Mouse (Mus musculus): ENCODE data around the gene Nek6. TPM values are rescaled to one million over a fixed set of nuclear protein-coding genes. Genes with fewer than 3 reads are reported as not detected.
A peak's percentile ranks its signal among the peaks of the same experiment; 100 is the strongest.

Gene Nek6
- polyA plus RNA-seq, 1 experiment from 2014 or later: 75.9 TPM

- no peak overlapping the region for H3K4me2 ChIP-seq (replicated peaks; ENCODE audit: low read depth, low read length)
- no peaks in the 10 kb centered on the region for H3K27me3 ChIP-seq (ENCODE audit: control insufficient read depth, insufficient read depth, low read length)
- no peak overlapping the region for H3K27ac ChIP-seq (ENCODE audit: low read depth, low read length)
- peaks cover 30% of the 10 kb centered on the region; the same call in 1 of the 2 replicates for H3K36me3 ChIP-seq (ENCODE audit: control insufficient read depth, insufficient read depth, low read length)
- no peak for ATAC-seq (ENCODE audit: low FRiP score, low TSS enrichment)
- H3K9ac ChIP-seq (ENCODE audit: low read depth, low read length): no peak overlapping the region
- WGBS: 91% methylated on average over 2 of the region's 2 CpGs
- H3K4me1 ChIP-seq (ENCODE audit: control insufficient read depth, insufficient read depth, low read length): no peaks in the 10 kb centered on the region
- H3K4me3 ChIP-seq (ENCODE audit: low read length): no peak overlapping the region
- H3K9me3 ChIP-seq (ENCODE audit: control insufficient read depth, low read length): no peaks in the 10 kb centered on the region
Observed at GRCm38 (mm10) chr2:38574697-38575096, 63.3 kb downstream of the Nek6 start.

- Histone ChIP-seq H3K4me2 (replicated peaks; ENCODE audit: low read depth, low read length) (no peak overlapping the region), H3K4me1 (ENCODE audit: control insufficient read depth, insufficient read depth, low read length) (no peaks in the 10 kb centered on the region), H3K4me3 (ENCODE audit: low read length) (no peak overlapping the region), H3K9ac (ENCODE audit: low read depth, low read length) (no peak overlapping the region), H3K9me3 (ENCODE audit: control insufficient read depth, low read length) (no peaks in the 10 kb centered on the region), H3K27ac (ENCODE audit: low read depth, low read length) (no peak overlapping the region), H3K36me3 (ENCODE audit: control insufficient read depth, insufficient read depth, low read length) (peaks cover 12% of the 10 kb centered on the region; the same call in 1 of the 2 replicates), H3K27me3 (ENCODE audit: control insufficient read depth, insufficient read depth, low read length) (no peaks in the 10 kb centered on the region)
- ATAC-seq (ENCODE audit: low FRiP score, low TSS enrichment): no peak
- WGBS: 69% methylated on average over 13 of the region's 13 CpGs
Observed at GRCm38 (mm10) chr2:38578602-38579521, 67.4 kb downstream of the Nek6 start.

- WGBS: 57% methylated on average over 1 of the region's 1 CpGs
- no peak for ATAC-seq (ENCODE audit: low FRiP score, low TSS enrichment)
- Histone ChIP-seq H3K27ac (ENCODE audit: low read depth, low read length) (no peak overlapping the region), H3K9ac (ENCODE audit: low read depth, low read length) (no peak overlapping the region), H3K4me2 (replicated peaks; ENCODE audit: low read depth, low read length) (no peak overlapping the region), H3K4me1 (ENCODE audit: control insufficient read depth, insufficient read depth, low read length) (no peaks in the 10 kb centered on the region), H3K27me3 (ENCODE audit: control insufficient read depth, insufficient read depth, low read length) (no peaks in the 10 kb centered on the region), H3K36me3 (ENCODE audit: control insufficient read depth, insufficient read depth, low read length) (peaks cover 16% of the 10 kb centered on the region; the same call in 1 of the 2 replicates), H3K9me3 (ENCODE audit: control insufficient read depth, low read length) (no peaks in the 10 kb centered on the region), H3K4me3 (ENCODE audit: low read length) (no peak overlapping the region)
Observed at GRCm38 (mm10) chr2:38579528-38579927, 68.1 kb downstream of the Nek6 start.

DNA sequence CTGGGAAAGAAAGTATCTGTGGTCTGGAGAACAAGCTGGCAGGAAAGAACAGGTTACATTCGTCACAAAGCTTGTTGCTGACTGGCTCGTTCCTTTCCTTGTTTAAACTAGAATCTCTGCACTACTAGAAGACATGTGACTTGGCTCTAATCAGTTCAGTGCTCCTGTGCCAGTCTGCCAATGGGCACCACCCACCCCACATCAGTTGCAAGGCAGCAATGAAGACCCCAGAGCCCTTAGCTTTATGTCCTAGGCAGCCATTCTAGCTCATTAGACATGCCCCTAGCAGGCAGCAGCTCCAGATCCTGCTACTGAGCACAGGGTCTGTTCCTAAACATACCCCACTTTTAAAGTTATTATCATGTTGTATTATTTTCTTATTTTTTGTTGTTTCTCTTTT is 72.5 kb downstream of the Nek6 start:
- Histone ChIP-seq H3K36me3 (ENCODE audit: control insufficient read depth, insufficient read depth, low read length) (peaks cover 56% of the 10 kb centered on the region), H3K27me3 (ENCODE audit: control insufficient read depth, insufficient read depth, low read length) (no peaks in the 10 kb centered on the region), H3K27ac (ENCODE audit: low read depth, low read length) (no peak overlapping the region), H3K9me3 (ENCODE audit: control insufficient read depth, low read length) (no peaks in the 10 kb centered on the region), H3K4me3 (ENCODE audit: low read length) (no peak overlapping the region), H3K9ac (ENCODE audit: low read depth, low read length) (no peak overlapping the region), H3K4me1 (ENCODE audit: control insufficient read depth, insufficient read depth, low read length) (no peaks in the 10 kb centered on the region), H3K4me2 (replicated peaks; ENCODE audit: low read depth, low read length) (no peak overlapping the region)
- ATAC-seq (ENCODE audit: low FRiP score, low TSS enrichment): no peak
- WGBS: 78% methylated on average over 2 of the region's 2 CpGs

DNA sequence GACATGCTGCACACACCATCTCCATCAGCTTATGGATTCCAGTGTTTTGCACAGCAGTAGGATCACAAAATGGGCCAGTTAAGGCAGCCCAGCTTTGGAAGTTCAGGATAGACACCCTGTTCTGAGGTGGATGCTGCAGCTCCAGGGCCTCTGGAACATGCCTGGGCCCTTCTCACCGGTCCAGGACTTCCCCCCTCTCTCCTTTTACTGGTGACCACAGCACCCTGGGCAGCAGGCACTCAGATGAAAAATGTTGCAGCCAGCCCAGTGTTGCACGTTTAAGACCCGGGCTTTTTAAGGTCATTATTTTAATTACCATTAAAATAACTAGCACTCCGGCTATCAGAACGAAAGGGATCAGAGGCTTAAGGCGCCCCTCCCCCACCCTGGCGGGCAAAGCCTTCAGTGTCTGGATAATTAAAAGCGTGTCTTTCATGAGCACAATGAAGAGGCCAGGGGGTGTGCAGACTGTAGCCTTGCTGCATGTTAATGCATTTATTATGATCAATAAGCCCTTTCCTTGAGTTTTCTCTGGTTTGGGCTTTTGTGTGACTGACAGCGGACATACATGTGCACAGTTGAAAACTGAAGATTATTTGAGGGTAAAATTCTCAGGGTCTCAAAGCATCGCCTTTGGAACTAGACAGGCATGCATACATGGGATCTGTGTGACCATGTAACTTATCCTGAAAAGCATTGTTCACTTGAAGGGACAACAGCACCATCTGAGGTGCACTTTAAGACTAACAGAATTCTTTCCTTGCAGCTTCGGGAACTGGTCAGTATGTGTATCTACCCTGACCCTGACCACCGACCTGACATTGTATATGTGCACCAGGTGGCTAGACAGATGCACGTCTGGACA is 73.3 kb downstream of the Nek6 start:
- no peak overlapping the region for H3K27ac ChIP-seq (ENCODE audit: low read depth, low read length)
- ATAC-seq (ENCODE audit: low FRiP score, low TSS enrichment): no peak
- H3K4me1 ChIP-seq (ENCODE audit: control insufficient read depth, insufficient read depth, low read length): no peaks in the 10 kb centered on the region
- H3K36me3 ChIP-seq (ENCODE audit: control insufficient read depth, insufficient read depth, low read length): peaks cover 64% of the 10 kb centered on the region
- no peaks in the 10 kb centered on the region for H3K27me3 ChIP-seq (ENCODE audit: control insufficient read depth, insufficient read depth, low read length)
- no peak overlapping the region for H3K4me3 ChIP-seq (ENCODE audit: low read length)
- H3K9ac ChIP-seq (ENCODE audit: low read depth, low read length): no peak overlapping the region
- no peaks in the 10 kb centered on the region for H3K9me3 ChIP-seq (ENCODE audit: control insufficient read depth, low read length)
- WGBS: 50% methylated on average over 13 of the region's 13 CpGs
- no peak overlapping the region for H3K4me2 ChIP-seq (replicated peaks; ENCODE audit: low read depth, low read length)

DNA sequence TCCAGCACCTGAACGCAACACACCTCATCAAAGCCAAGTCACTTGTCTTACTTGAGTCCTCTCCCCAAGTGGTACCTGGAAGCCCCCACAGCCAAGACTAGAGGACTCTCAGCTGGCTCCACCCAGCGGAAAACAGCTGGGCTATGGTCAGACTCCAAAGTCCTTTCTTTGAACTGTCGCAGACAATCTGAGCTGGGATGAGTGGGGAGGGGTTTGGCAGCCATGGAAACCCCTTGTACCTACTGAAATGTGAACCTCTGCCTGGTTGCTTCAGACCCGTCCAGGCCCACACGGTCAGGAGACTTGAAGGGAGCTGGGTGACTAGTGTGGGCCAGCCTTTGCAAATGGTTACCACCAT is 73.9 kb downstream of the Nek6 start:
- H3K27me3 ChIP-seq (ENCODE audit: control insufficient read depth, insufficient read depth, low read length): no peaks in the 10 kb centered on the region
- WGBS: 32% methylated on average over 5 of the region's 5 CpGs
- no peak overlapping the region for H3K4me3 ChIP-seq (ENCODE audit: low read length)
- no peak overlapping the region for H3K9ac ChIP-seq (ENCODE audit: low read depth, low read length)
- H3K36me3 ChIP-seq (ENCODE audit: control insufficient read depth, insufficient read depth, low read length): peaks cover 66% of the 10 kb centered on the region
- H3K4me1 ChIP-seq (ENCODE audit: control insufficient read depth, insufficient read depth, low read length): no peaks in the 10 kb centered on the region
- no peaks in the 10 kb centered on the region for H3K9me3 ChIP-seq (ENCODE audit: control insufficient read depth, low read length)
- peak; percentile 47 for ATAC-seq (ENCODE audit: low FRiP score, low TSS enrichment)
- no peak overlapping the region for H3K4me2 ChIP-seq (replicated peaks; ENCODE audit: low read depth, low read length)
- H3K27ac ChIP-seq (ENCODE audit: low read depth, low read length): no peak overlapping the region

GRCm38 (mm10) chr2:38586733-38587132 is 75.3 kb downstream of the Nek6 start:
- H3K27ac ChIP-seq (ENCODE audit: low read depth, low read length): no peak overlapping the region
- ATAC-seq (ENCODE audit: low FRiP score, low TSS enrichment): no peak
- no peaks in the 10 kb centered on the region for H3K4me1 ChIP-seq (ENCODE audit: control insufficient read depth, insufficient read depth, low read length)
- H3K4me3 ChIP-seq (ENCODE audit: low read length): no peak overlapping the region
- H3K9ac ChIP-seq (ENCODE audit: low read depth, low read length): no peak overlapping the region
- no peak overlapping the region for H3K4me2 ChIP-seq (replicated peaks; ENCODE audit: low read depth, low read length)
- no peaks in the 10 kb centered on the region for H3K9me3 ChIP-seq (ENCODE audit: control insufficient read depth, low read length)
- WGBS: 77% methylated on average over 6 of the region's 6 CpGs
- H3K27me3 ChIP-seq (ENCODE audit: control insufficient read depth, insufficient read depth, low read length): no peaks in the 10 kb centered on the region
- H3K36me3 ChIP-seq (ENCODE audit: control insufficient read depth, insufficient read depth, low read length): peaks cover 67% of the 10 kb centered on the region

DNA sequence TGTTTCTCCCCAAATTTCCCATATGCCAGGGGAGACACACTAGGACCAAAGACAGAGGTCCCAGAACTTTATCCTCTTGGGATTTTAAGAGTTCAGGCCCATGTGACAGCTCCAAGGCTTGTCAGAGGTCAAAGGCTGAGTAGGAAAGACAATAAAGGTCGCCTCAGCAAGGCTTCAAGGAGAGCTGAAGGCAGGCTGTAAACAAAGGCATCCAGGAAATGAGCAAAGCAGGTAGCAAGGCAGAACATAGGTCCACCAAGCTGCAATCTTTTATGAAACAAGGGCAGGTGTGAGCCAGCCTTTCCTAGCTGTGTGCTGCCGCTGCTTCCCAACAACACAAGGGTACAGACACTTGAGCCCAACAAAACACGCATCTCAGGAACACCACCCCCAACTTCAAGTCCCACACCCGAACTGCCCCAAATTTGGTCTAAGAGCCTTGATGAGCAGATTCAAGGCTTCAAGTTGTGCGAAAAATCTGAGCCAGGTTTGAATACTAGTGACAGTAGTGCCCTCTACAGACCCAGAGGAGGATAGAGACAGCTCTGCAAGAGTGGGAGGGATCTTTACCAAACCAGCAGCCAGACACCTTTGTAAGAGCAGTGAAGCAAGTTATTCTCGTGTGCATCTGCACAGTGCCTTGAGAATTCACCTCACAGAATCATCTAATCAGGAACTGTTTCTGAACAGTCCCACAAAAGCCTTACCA is 80.5 kb downstream of the Nek6 start:
- no peak overlapping the region for H3K27ac ChIP-seq (ENCODE audit: low read depth, low read length)
- H3K9me3 ChIP-seq (ENCODE audit: control insufficient read depth, low read length): no peaks in the 10 kb centered on the region
- no peak overlapping the region for H3K4me2 ChIP-seq (replicated peaks; ENCODE audit: low read depth, low read length)
- H3K36me3 ChIP-seq (ENCODE audit: control insufficient read depth, insufficient read depth, low read length): peaks cover 37% of the 10 kb centered on the region
- no peak for ATAC-seq (ENCODE audit: low FRiP score, low TSS enrichment)
- WGBS: 70% methylated on average over 6 of the region's 6 CpGs
- no peak overlapping the region for H3K4me3 ChIP-seq (ENCODE audit: low read length)
- H3K27me3 ChIP-seq (ENCODE audit: control insufficient read depth, insufficient read depth, low read length): no peaks in the 10 kb centered on the region
- no peaks in the 10 kb centered on the region for H3K4me1 ChIP-seq (ENCODE audit: control insufficient read depth, insufficient read depth, low read length)
- no peak overlapping the region for H3K9ac ChIP-seq (ENCODE audit: low read depth, low read length)
